Mouse (Mus musculus): ENCODE measurements around the gene Nptxr. TPM values are rescaled to one million over a fixed set of nuclear protein-coding genes. Genes with fewer than 3 reads are reported as not detected.
A peak's percentile ranks its signal among the peaks of the same experiment; 100 is the strongest.

The Nptxr gene
- polyA plus RNA-seq, 2 experiments = 2.6 to 9.3 TPM

- Histone ChIP-seq H3K4me1 (ENCODE audit: control insufficient read depth, insufficient read depth, low read length) (no peaks in the 10 kb centered on the region), H3K36me3 (ENCODE audit: control insufficient read depth, insufficient read depth, low read length) (no peaks in the 10 kb centered on the region), H3K27me3 (ENCODE audit: control insufficient read depth, insufficient read depth, low read length) (no peaks in the 10 kb centered on the region), H3K4me3 (replicated peaks; ENCODE audit: low read length) (no peak overlapping the region), H3K4me2 (replicated peaks; ENCODE audit: low read depth, low read length, severe bottlenecking) (no peak overlapping the region), H3K9me3 (ENCODE audit: control insufficient read depth, low read length) (no peaks in the 10 kb centered on the region), H3K9ac (ENCODE audit: low read depth, low read length, severe bottlenecking) (no peak overlapping the region), H3K27ac (replicated peaks; ENCODE audit: low read depth, low read length) (no peak overlapping the region)
- 56% methylated on average over 4 of the region's 4 CpGs for WGBS
- DNase-seq (ENCODE audit: low spot score) (no peak), ATAC-seq (ENCODE audit: low FRiP score, low read depth) (no peak)
- TF ChIP-seq POLR2A (IDR thresholded peaks at IDR 0.05; ENCODE audit: borderline replicate concordance, extremely low read depth, insufficient read depth, insufficient read length) = no peak
Observed at GRCm38 (mm10) chr15:79753873-79754272, 50.7 kb downstream of the Nptxr start.

GRCm38 (mm10) chr15:79753420-79753752 lies 51.2 kb downstream of the Nptxr start:
- H3K4me3 ChIP-seq (replicated peaks; ENCODE audit: low read length) = no peak overlapping the region
- H3K4me2 ChIP-seq (replicated peaks; ENCODE audit: low read depth, low read length, severe bottlenecking) = no peak overlapping the region
- H3K27ac ChIP-seq (replicated peaks; ENCODE audit: low read depth, low read length) = no peak overlapping the region
- ATAC-seq (ENCODE audit: low FRiP score, low read depth) (no peak), DNase-seq (ENCODE audit: low spot score) (no peak)
- no peaks in the 10 kb centered on the region for H3K4me1 ChIP-seq (ENCODE audit: control insufficient read depth, insufficient read depth, low read length)
- WGBS = 78% methylated on average over 3 of the region's 3 CpGs
- H3K9ac ChIP-seq (ENCODE audit: low read depth, low read length, severe bottlenecking) = no peak overlapping the region
- no peaks in the 10 kb centered on the region for H3K9me3 ChIP-seq (ENCODE audit: control insufficient read depth, low read length)
- no peak for TF ChIP-seq POLR2A (IDR thresholded peaks at IDR 0.05; ENCODE audit: borderline replicate concordance, extremely low read depth, insufficient read depth, insufficient read length)
- H3K27me3 ChIP-seq (ENCODE audit: control insufficient read depth, insufficient read depth, low read length) = no peaks in the 10 kb centered on the region
- H3K36me3 ChIP-seq (ENCODE audit: control insufficient read depth, insufficient read depth, low read length) = no peaks in the 10 kb centered on the region

GRCm38 (mm10) chr15:79752742-79753419 lies 51.7 kb downstream of the Nptxr start:
- Histone ChIP-seq H3K4me1 (ENCODE audit: control insufficient read depth, insufficient read depth, low read length) (no peaks in the 10 kb centered on the region), H3K27ac (replicated peaks; ENCODE audit: low read depth, low read length) (no peak overlapping the region), H3K27me3 (ENCODE audit: control insufficient read depth, insufficient read depth, low read length) (no peaks in the 10 kb centered on the region), H3K4me2 (replicated peaks; ENCODE audit: low read depth, low read length, severe bottlenecking) (no peak overlapping the region), H3K9ac (ENCODE audit: low read depth, low read length, severe bottlenecking) (no peak overlapping the region), H3K4me3 (replicated peaks; ENCODE audit: low read length) (no peak overlapping the region), H3K36me3 (ENCODE audit: control insufficient read depth, insufficient read depth, low read length) (no peaks in the 10 kb centered on the region), H3K9me3 (ENCODE audit: control insufficient read depth, low read length) (no peaks in the 10 kb centered on the region)
- 27% methylated on average over 11 of the region's 11 CpGs for WGBS
- TF ChIP-seq POLR2A (IDR thresholded peaks at IDR 0.05; ENCODE audit: borderline replicate concordance, extremely low read depth, insufficient read depth, insufficient read length) = no peak
- ATAC-seq (ENCODE audit: low FRiP score, low read depth) (peak; percentile 59), DNase-seq (ENCODE audit: low spot score) (peak; percentile 56)

- ATAC-seq (ENCODE audit: low FRiP score, low read depth) (no peak), DNase-seq (ENCODE audit: low spot score) (no peak)
- 77% methylated on average over 17 of the region's 17 CpGs for WGBS
- Histone ChIP-seq H3K9me3 (ENCODE audit: control insufficient read depth, low read length) (no peaks in the 10 kb centered on the region), H3K27ac (replicated peaks; ENCODE audit: low read depth, low read length) (no peak overlapping the region), H3K36me3 (ENCODE audit: control insufficient read depth, insufficient read depth, low read length) (no peaks in the 10 kb centered on the region), H3K4me2 (replicated peaks; ENCODE audit: low read depth, low read length, severe bottlenecking) (no peak overlapping the region), H3K9ac (ENCODE audit: low read depth, low read length, severe bottlenecking) (no peak overlapping the region), H3K4me3 (replicated peaks; ENCODE audit: low read length) (no peak overlapping the region), H3K27me3 (ENCODE audit: control insufficient read depth, insufficient read depth, low read length) (no peaks in the 10 kb centered on the region), H3K4me1 (ENCODE audit: control insufficient read depth, insufficient read depth, low read length) (no peaks in the 10 kb centered on the region)
- no peak for TF ChIP-seq POLR2A (IDR thresholded peaks at IDR 0.05; ENCODE audit: borderline replicate concordance, extremely low read depth, insufficient read depth, insufficient read length)
Observed at GRCm38 (mm10) chr15:79751772-79752171, 52.8 kb downstream of the Nptxr start.

- Histone ChIP-seq H3K27ac (replicated peaks; ENCODE audit: low read depth, low read length) (no peak overlapping the region), H3K9ac (ENCODE audit: low read depth, low read length, severe bottlenecking) (no peak overlapping the region), H3K4me2 (replicated peaks; ENCODE audit: low read depth, low read length, severe bottlenecking) (no peak overlapping the region), H3K27me3 (ENCODE audit: control insufficient read depth, insufficient read depth, low read length) (no peaks in the 10 kb centered on the region), H3K9me3 (ENCODE audit: control insufficient read depth, low read length) (no peaks in the 10 kb centered on the region), H3K36me3 (ENCODE audit: control insufficient read depth, insufficient read depth, low read length) (no peaks in the 10 kb centered on the region), H3K4me1 (ENCODE audit: control insufficient read depth, insufficient read depth, low read length) (no peaks in the 10 kb centered on the region), H3K4me3 (replicated peaks; ENCODE audit: low read length) (no peak overlapping the region)
- no peak for TF ChIP-seq POLR2A (IDR thresholded peaks at IDR 0.05; ENCODE audit: borderline replicate concordance, extremely low read depth, insufficient read depth, insufficient read length)
- DNase-seq (ENCODE audit: low spot score) (no peak), ATAC-seq (ENCODE audit: low FRiP score, low read depth) (no peak)
- WGBS = 83% methylated on average over 8 of the region's 8 CpGs
Observed at GRCm38 (mm10) chr15:79750266-79750665, 54.3 kb downstream of the Nptxr start.
